8 mouse cellular contexts compared by ENCODE assay signal in genomic region chr4:109677221-109677620, GRCm38 (mm10). TPM values are rescaled to one million over a fixed set of nuclear protein-coding genes. Genes with fewer than 3 reads are reported as not detected.
DNase-seq lines count a peak whose midpoint lies in the region; ATAC-seq and TF ChIP-seq lines count a peak whose summit lies in the region.

No protein-coding gene starts in this region.

- no peak for TF ChIP-seq POLR2A in small intestine, adult 2 months (IDR thresholded peaks at IDR 0.05; ENCODE audit: low read depth, low read length)

- H3K36me3 ChIP-seq in megakaryocyte, embryonic 14.5 days (replicated peaks; ENCODE audit: low read length), result no peaks in the 10 kb centered on the region
- H3K36me3 ChIP-seq in limb, embryonic 10.5 days, result no peaks in the 10 kb centered on the region
- H3K36me3 ChIP-seq in small intestine, adult 2 months (ENCODE audit: control insufficient read depth, insufficient read depth, low read length), result no peaks in the 10 kb centered on the region; the same call in 1 of the 2 replicates

- H3K27me3 ChIP-seq in megakaryocyte, embryonic 14.5 days (replicated peaks), result no peaks in the 10 kb centered on the region
- no peaks in the 10 kb centered on the region for H3K27me3 ChIP-seq in limb, embryonic 10.5 days (ENCODE audit: low read depth, poor library complexity, severe bottlenecking)
- no peaks in the 10 kb centered on the region for H3K27me3 ChIP-seq in small intestine, adult 2 months (ENCODE audit: control insufficient read depth, insufficient read depth, low read length)

- WGBS in limb, embryonic 10.5 days, result 0% methylated on average over 3 of the region's 3 CpGs
- 3% methylated on average over 3 of the region's 3 CpGs for WGBS in small intestine, adult 2 months

- peaks cover 30% of the 10 kb centered on the region for H3K4me1 ChIP-seq in megakaryocyte, embryonic 14.5 days
- peaks cover 13% of the 10 kb centered on the region for H3K4me1 ChIP-seq in limb, embryonic 10.5 days
- H3K4me1 ChIP-seq in small intestine, adult 2 months (ENCODE audit: control insufficient read depth, insufficient read depth, insufficient read length, low read length), result no peaks in the 10 kb centered on the region; the same call in 1 of the 2 replicates

- H3K27ac ChIP-seq in limb, embryonic 10.5 days, result peak overlapping the region; percentile 94
- H3K27ac ChIP-seq in small intestine, adult 2 months (ENCODE audit: insufficient read depth, low read depth, low read length), result peak overlapping the region; percentile 59

- H3K9me3 ChIP-seq in megakaryocyte, embryonic 14.5 days, result no peaks in the 10 kb centered on the region
- no peaks in the 10 kb centered on the region for H3K9me3 ChIP-seq in limb, embryonic 10.5 days (replicated peaks)

- TF ChIP-seq CTCF in small intestine, adult 2 months (IDR thresholded peaks at IDR 0.05; ENCODE audit: extremely low read depth, insufficient read length, insufficient replicate concordance, low read depth, low read length), result no peak

- H3K4me3 ChIP-seq in megakaryocyte, embryonic 14.5 days (replicated peaks), result peak overlapping the region; percentile 96
- H3K4me3 ChIP-seq in limb, embryonic 10.5 days, result peak overlapping the region; percentile 83
- H3K4me3 ChIP-seq in small intestine, adult 2 months (ENCODE audit: low read depth, low read length), result peak overlapping the region; percentile 78

- peak; percentile 20; the same call in 1 of the 2 replicates for ATAC-seq in cerebellum, adult (ENCODE audit: insufficient number of reproducible peaks, low FRiP score, low TSS enrichment)
- ATAC-seq in megakaryocyte, adult 5-6 weeks (ENCODE audit: poor library complexity, severe bottlenecking), result no peak

- no peak for DNase-seq in cerebellum, postnatal 14 days
- no peak for DNase-seq in limb, embryonic 10.5 days (ENCODE audit: low spot score)
- DNase-seq in left cerebral cortex, adult 11 months (ENCODE audit: low spot score), result no peak
- DNase-seq in ovary, postnatal 36 days (ENCODE audit: low spot score), result no peak

RNA-seq across cellular contexts. Expression of gene Faf1, which starts 0.8 kb away (rescaled TPM):
- 2.0 and 3.4 TPM in 2 replicates for polyA plus RNA-seq in megakaryocyte, embryonic 14.5 days (2012; ENCODE audit: insufficient read depth, low replicate concordance)
- 34.5 and 35.8 TPM in 2 replicates for total RNA-seq in megakaryocyte, adult 5-6 weeks (2015)
- 40.9 and 42.0 TPM in 2 replicates for total RNA-seq in megakaryocyte, adult 5-6 weeks (2017)
- 29.2 TPM in 2 replicates for polyA plus RNA-seq in limb, embryonic 10.5 days (2016; fragmentation: Nextera tagmentation; extraction: Ambion mirVana)
- polyA plus RNA-seq in small intestine, adult 2 months (2012; rRNA removed), result 4.3 and 7.4 TPM in 2 replicates

RNA-seq across cellular contexts. Expression of gene Cdkn2c, which starts 10.2 kb away (rescaled TPM):
- polyA plus RNA-seq in megakaryocyte, embryonic 14.5 days (2012; ENCODE audit: insufficient read depth, low replicate concordance), result 1.6 TPM in 1 of 2 replicates, not detected in the other
- 97.2 and 122 TPM in 2 replicates for total RNA-seq in megakaryocyte, adult 5-6 weeks (2015)
- total RNA-seq in megakaryocyte, adult 5-6 weeks (2017), result 93.9 and 102 TPM in 2 replicates
- polyA plus RNA-seq in limb, embryonic 10.5 days (2016; fragmentation: Nextera tagmentation; extraction: Ambion mirVana), result 1.1 and 1.4 TPM in 2 replicates
- 3.9 and 6.0 TPM in 2 replicates for polyA plus RNA-seq in small intestine, adult 2 months (2012; rRNA removed)
